Mouse (Mus musculus) forebrain, embryonic 15.5 days (tissue): ENCODE results near the gene Sbsn. TPM values are rescaled to one million over a fixed set of nuclear protein-coding genes. Genes with fewer than 3 reads are reported as not detected.

Experiments used
- ATAC-seq: fragments of 200-750 bp; cut with Nextera tagmentation; replicated peaks from 2 replicates; pipeline ENCODE4 v1.8.0; 2017; ENCODE audit warnings: mild to moderate bottlenecking, moderate TSS enrichment, moderate library complexity
- H3K27ac ChIP-seq: fragments of 300-500 bp; sonication (generic); replicated peaks from 2 replicates; pipeline ENCODE4 v1.5.1; 2015; ENCODE audit warnings: mild to moderate bottlenecking, inconsistent platforms
- H3K27me3 ChIP-seq: fragments of 300-500 bp; sonication (generic); 2 replicates; pipeline ENCODE4 v1.6.1; 2015; ENCODE audit warnings: inconsistent platforms
- H3K36me3 ChIP-seq: fragments of 300-500 bp; sonication (generic); 2 replicates; pipeline ENCODE4 v1.6.1; 2015; ENCODE audit warnings: mild to moderate bottlenecking, inconsistent platforms
- H3K4me1 ChIP-seq: fragments of 300-500 bp; sonication (generic); 2 replicates; pipeline ENCODE4 v1.6.1; 2015; ENCODE audit warnings: inconsistent platforms
- H3K4me2 ChIP-seq: fragments of 300-500 bp; sonication (generic); replicated peaks from 2 replicates; pipeline ENCODE4 v1.6.1; 2015; ENCODE audit warnings: mild to moderate bottlenecking, inconsistent platforms
- H3K4me3 ChIP-seq: fragments of 300-500 bp; sonication (generic); 2 replicates; pipeline ENCODE4 v1.5.1; 2015; ENCODE audit warnings: mild to moderate bottlenecking, inconsistent platforms
- H3K9ac ChIP-seq: fragments of 300-500 bp; sonication (generic); replicated peaks from 2 replicates; pipeline ENCODE4 v1.6.1; 2015; ENCODE audit warnings: mild to moderate bottlenecking, inconsistent platforms
- H3K9me3 ChIP-seq: fragments of 300-500 bp; sonication (generic); 2 replicates; pipeline ENCODE4 v1.6.1; 2016; ENCODE audit warnings: inconsistent platforms
- WGBS: fragments of 180-500 bp; shearing (Covaris S2); methylation state at CpG from one replicate; pipeline ENCODE4 v1.1.7; 2015; ENCODE audit warnings: mixed read lengths; 5-methylcytosine and 5-hydroxymethylcytosine counted together
- polyA plus RNA-seq: library from polyadenylated mRNA; unstranded; fragments of >200 nt; fragmentation: Nextera tagmentation; extraction: Ambion mirVana; gene quantifications from 2 replicates; pipeline ENCODE4 v1.2.1, GENCODE M21; 2015

Gene Sbsn
- polyA plus RNA-seq, 1 experiment from 2014 or later = 2.0 TPM

DNA sequence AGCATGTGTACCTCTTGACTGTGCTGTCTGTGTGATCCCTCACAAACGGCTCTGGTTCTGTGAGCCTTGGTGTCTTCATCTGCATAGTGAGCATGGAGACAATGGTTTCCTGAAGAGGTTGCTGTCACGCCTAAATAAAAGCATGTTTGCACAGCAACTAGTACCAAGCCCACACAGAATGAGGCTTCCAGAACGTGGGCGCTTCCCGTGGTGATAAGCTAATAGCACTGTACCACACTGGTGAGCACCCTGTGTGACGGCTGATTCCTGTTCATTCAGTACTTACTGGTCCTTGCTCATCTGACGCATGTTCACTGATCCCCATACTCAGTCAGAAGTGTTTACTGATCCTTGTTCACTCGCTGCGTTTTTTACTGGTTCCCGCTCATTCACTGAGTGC, 38.9 kb downstream of the Sbsn start:
- Histone ChIP-seq H3K4me3 (no peak overlapping the region), H3K27ac (no peak overlapping the region), H3K4me2 (no peak overlapping the region), H3K9ac (no peak overlapping the region), H3K36me3 (no peaks in the 10 kb centered on the region), H3K4me1 (peaks cover 7% of the 10 kb centered on the region; the same call in 1 of the 2 replicates), H3K9me3 (no peaks in the 10 kb centered on the region), H3K27me3 (peaks cover 6% of the 10 kb centered on the region; the same call in 1 of the 2 replicates)
- ATAC-seq = no peak
- 86% methylated on average over 10 of the region's 10 CpGs for WGBS

- WGBS = 29% methylated on average over 9 of the region's 9 CpGs
- Histone ChIP-seq H3K27ac (no peak overlapping the region), H3K4me2 (no peak overlapping the region), H3K4me3 (no peak overlapping the region), H3K4me1 (no peaks in the 10 kb centered on the region), H3K36me3 (no peaks in the 10 kb centered on the region), H3K9ac (no peak overlapping the region), H3K27me3 (peaks cover 4% of the 10 kb centered on the region; the same call in 1 of the 2 replicates), H3K9me3 (no peaks in the 10 kb centered on the region)
- ATAC-seq = no peak
These were observed 40.6 kb downstream of the Sbsn start for GRCm38 (mm10) chr7:30791921-30792320.

DNA sequence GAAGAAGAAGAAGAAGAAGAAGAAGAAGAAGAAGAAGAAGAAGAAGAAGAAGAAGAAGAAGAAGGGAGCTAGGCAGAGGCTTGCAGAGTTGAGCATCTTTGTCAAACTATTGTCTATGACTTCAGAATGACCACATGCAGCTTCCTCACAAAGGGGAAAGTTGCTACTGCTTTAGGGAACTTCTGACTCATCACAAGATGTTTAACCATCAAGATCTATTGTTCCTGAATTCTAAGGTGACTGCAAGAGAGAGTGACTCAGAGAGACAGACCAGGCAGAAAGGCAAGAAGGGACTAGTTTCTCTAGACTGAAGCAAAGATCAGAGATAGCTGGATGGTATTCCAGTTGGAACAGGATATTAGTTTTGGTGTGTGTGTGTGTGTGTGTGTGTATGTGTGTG, 43.6 kb downstream of the Sbsn start:
- no peak for ATAC-seq
- no peak overlapping the region for H3K4me2 ChIP-seq

DNA sequence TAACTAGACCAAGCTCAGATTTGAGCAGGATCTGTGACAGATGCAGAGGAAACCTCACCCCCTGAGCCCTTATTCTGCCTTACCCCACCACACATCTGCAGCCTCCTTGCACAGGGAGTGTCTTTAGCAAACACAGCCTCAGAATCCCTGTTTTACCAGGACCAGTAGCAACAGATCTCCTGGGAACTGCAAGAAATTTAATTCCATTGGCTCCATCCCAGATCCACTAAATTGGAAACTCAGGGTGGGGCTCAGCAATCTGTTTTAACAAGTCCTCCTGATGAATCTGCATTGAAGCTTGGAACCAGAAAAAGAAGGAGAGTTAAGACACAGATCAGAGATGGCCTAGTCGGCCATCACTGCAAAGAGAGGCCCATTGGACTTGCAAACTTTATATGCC, 45.5 kb downstream of the Sbsn start:
- WGBS = 87% methylated on average over 1 of the region's 1 CpGs
- Histone ChIP-seq H3K36me3 (no peaks in the 10 kb centered on the region), H3K4me3 (no peak overlapping the region), H3K27me3 (no peaks in the 10 kb centered on the region), H3K27ac (no peak overlapping the region), H3K4me2 (no peak overlapping the region), H3K9me3 (no peaks in the 10 kb centered on the region; the same call in 1 of the 2 replicates), H3K4me1 (no peaks in the 10 kb centered on the region), H3K9ac (no peak overlapping the region)
- no peak for ATAC-seq

More for the DNA sequence above, 43.6 kb downstream of the Sbsn start:
- no peaks in the 10 kb centered on the region for H3K27me3 ChIP-seq
- H3K4me1 ChIP-seq = no peaks in the 10 kb centered on the region
- no peak overlapping the region for H3K4me3 ChIP-seq
- no peak overlapping the region for H3K27ac ChIP-seq
- no peaks in the 10 kb centered on the region for H3K36me3 ChIP-seq
- H3K9me3 ChIP-seq = no peaks in the 10 kb centered on the region; the same call in 1 of the 2 replicates
- H3K9ac ChIP-seq = no peak overlapping the region

DNA sequence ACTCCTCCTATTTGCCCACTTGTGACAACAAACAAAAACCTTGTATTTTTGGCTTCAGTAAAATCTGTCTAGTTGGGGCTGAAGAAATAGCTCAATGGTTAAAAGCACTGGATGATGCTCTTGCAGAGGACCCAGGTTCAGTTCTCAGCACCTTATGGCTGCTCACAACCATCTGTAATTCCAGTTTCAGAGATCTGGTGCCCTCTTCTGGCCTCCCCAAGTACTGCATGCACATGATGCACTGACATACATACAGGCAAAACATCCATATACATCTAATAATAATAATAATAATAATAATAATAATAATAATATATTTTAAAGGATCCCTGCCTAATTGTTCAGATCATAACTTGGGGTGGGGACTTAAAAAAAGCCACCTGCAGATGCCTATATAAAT, 49.4 kb downstream of the Sbsn start:
- Histone ChIP-seq H3K4me2 (no peak overlapping the region), H3K4me3 (no peak overlapping the region), H3K9me3 (no peaks in the 10 kb centered on the region; the same call in 1 of the 2 replicates), H3K27me3 (no peaks in the 10 kb centered on the region), H3K36me3 (no peaks in the 10 kb centered on the region), H3K4me1 (no peaks in the 10 kb centered on the region), H3K27ac (no peak overlapping the region), H3K9ac (no peak overlapping the region)
- no peak for ATAC-seq

- Histone ChIP-seq H3K36me3 (no peaks in the 10 kb centered on the region), H3K4me2 (no peak overlapping the region), H3K9ac (no peak overlapping the region), H3K4me1 (no peaks in the 10 kb centered on the region), H3K27me3 (no peaks in the 10 kb centered on the region), H3K9me3 (no peaks in the 10 kb centered on the region), H3K27ac (no peak overlapping the region), H3K4me3 (no peak overlapping the region)
- WGBS = 96% methylated on average over 3 of the region's 3 CpGs
- ATAC-seq = no peak
These were observed 52.0 kb downstream of the Sbsn start for GRCm38 (mm10) chr7:30803256-30803655.

DNA sequence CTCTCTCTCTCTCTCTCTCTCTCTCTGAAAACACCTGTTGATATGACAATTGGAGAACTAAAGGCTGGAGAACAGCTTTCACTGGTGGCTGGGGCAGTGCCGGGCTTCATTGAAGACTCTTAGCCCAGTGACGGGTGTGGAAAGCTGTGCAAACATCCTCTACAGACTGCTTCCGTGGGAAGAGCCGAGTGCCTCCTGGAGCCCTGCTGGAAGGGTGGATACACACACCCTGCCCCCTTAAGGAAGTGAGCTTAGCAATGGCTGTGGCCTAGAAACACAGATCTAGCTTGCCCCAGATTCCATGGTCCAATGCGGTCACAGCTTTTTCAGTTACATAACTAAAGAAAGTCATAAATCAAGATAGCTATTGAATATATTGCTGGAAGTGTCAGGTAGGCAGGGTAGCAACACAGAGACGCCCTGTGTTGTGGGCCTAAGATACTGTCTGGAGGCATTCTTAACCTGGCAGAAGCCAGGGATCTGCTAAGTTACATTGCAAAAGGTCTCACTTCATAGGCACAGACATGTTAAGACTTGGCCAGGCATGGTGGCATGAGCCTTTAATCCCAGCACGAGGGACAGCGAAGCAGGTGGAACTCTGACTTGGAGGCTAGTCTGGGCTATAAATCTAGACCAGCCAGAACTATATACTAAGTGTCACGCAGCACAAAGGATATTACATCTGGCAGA, 52.9 kb downstream of the Sbsn start:
- Histone ChIP-seq H3K4me2 (no peak overlapping the region), H3K9ac (no peak overlapping the region)
- ATAC-seq = no peak

More for the DNA sequence above, 52.9 kb downstream of the Sbsn start:
- Histone ChIP-seq H3K36me3 (no peaks in the 10 kb centered on the region), H3K4me1 (no peaks in the 10 kb centered on the region), H3K27ac (no peak overlapping the region), H3K27me3 (no peaks in the 10 kb centered on the region), H3K9me3 (no peaks in the 10 kb centered on the region), H3K4me3 (no peak overlapping the region)
- 89% methylated on average over 9 of the region's 9 CpGs for WGBS

Other genes with a start within 250 kb of the Sbsn start
- gene Arhgap33, start 216.4 kb upstream of the Sbsn start, polyA plus RNA-seq = 115 and 121 TPM in 2 replicates
- gene Hspb6, start 199.3 kb upstream of the Sbsn start, polyA plus RNA-seq = 9.3 and 10.4 TPM in 2 replicates
- gene Proser3, start 199.2 kb upstream of the Sbsn start, polyA plus RNA-seq = 12.3 and 13.9 TPM in 2 replicates
- gene Lin37, start 191.6 kb upstream of the Sbsn start, polyA plus RNA-seq = 58.9 and 63.3 TPM in 2 replicates
- gene U2af1l4, start 188.2 kb upstream of the Sbsn start, polyA plus RNA-seq = 118 and 122 TPM in 2 replicates
- 21.7 and 22.7 TPM in 2 replicates for gene Gm49396, start 188.1 kb upstream of the Sbsn start, polyA plus RNA-seq
- 131 and 138 TPM in 2 replicates for gene Psenen, start 187.8 kb upstream of the Sbsn start, polyA plus RNA-seq
- gene Igflr1, start 186.0 kb upstream of the Sbsn start, polyA plus RNA-seq = 6.3 and 6.6 TPM in 2 replicates
- 10.4 and 12.0 TPM in 2 replicates for gene Kmt2b, start 162.7 kb upstream of the Sbsn start, polyA plus RNA-seq
- 0.33 and 0.50 TPM in 2 replicates for gene Zbtb32, start 152.6 kb upstream of the Sbsn start, polyA plus RNA-seq
- gene Upk1a, start 138.6 kb upstream of the Sbsn start, polyA plus RNA-seq = 0.11 and 0.47 TPM in 2 replicates
- gene Cox6b1, start 125.3 kb upstream of the Sbsn start, polyA plus RNA-seq = 899 and 915 TPM in 2 replicates
- not detected in 2 replicates for gene Etv2, start 115.6 kb upstream of the Sbsn start, polyA plus RNA-seq
- gene Rbm42, start 101.2 kb upstream of the Sbsn start, polyA plus RNA-seq = 167 and 169 TPM in 2 replicates
- gene Haus5, start 86.5 kb upstream of the Sbsn start, polyA plus RNA-seq = 36.2 and 38.3 TPM in 2 replicates
- not detected in 2 replicates for gene Pmis2, start 79.9 kb upstream of the Sbsn start, polyA plus RNA-seq
- gene 2200002J24Rik, start 52.5 kb upstream of the Sbsn start, polyA plus RNA-seq = not detected in 2 replicates
- gene Atp4a, start 39.3 kb upstream of the Sbsn start, polyA plus RNA-seq = 1.1 and 1.9 TPM in 2 replicates
- 197 and 199 TPM in 2 replicates for gene Tmem147, start 21.9 kb upstream of the Sbsn start, polyA plus RNA-seq
- 1.1 TPM in 2 replicates for gene Gapdhs, start 7.8 kb upstream of the Sbsn start, polyA plus RNA-seq
- gene Dmkn, start 12.3 kb downstream of the Sbsn start, polyA plus RNA-seq = 0.26 and 0.74 TPM in 2 replicates
- gene Krtdap, start 36.4 kb downstream of the Sbsn start, polyA plus RNA-seq = 1.3 TPM in 1 of 2 replicates, not detected in the other
- gene Ffar2, start 72.3 kb downstream of the Sbsn start, polyA plus RNA-seq = 0.17 and 0.24 TPM in 2 replicates
- gene Ffar3, start 104.7 kb downstream of the Sbsn start, polyA plus RNA-seq = not detected in 2 replicates
- not detected in 2 replicates for gene Ffar1, start 110.1 kb downstream of the Sbsn start, polyA plus RNA-seq
- not detected in 2 replicates for gene Cd22, start 128.9 kb downstream of the Sbsn start, polyA plus RNA-seq
- gene Mag, start 163.4 kb downstream of the Sbsn start, polyA plus RNA-seq = 0.77 and 1.0 TPM in 2 replicates
- not detected in 2 replicates for gene Hamp2, start 173.2 kb downstream of the Sbsn start, polyA plus RNA-seq
- gene Hamp, start 192.6 kb downstream of the Sbsn start, polyA plus RNA-seq = not detected in 2 replicates
- 24.8 and 28.9 TPM in 2 replicates for gene Usf2, start 205.3 kb downstream of the Sbsn start, polyA plus RNA-seq
- gene Lsr, start 222.0 kb downstream of the Sbsn start, polyA plus RNA-seq = 16.0 and 20.0 TPM in 2 replicates
- 0.34 and 0.62 TPM in 2 replicates for gene Fam187b, start 222.3 kb downstream of the Sbsn start, polyA plus RNA-seq